Mouse (Mus musculus) kidney, postnatal 36 days (tissue): ENCODE measurements around the gene Pea15a.
A peak's percentile ranks its signal among the peaks of the same experiment; 100 is the strongest.

Experiments used
- DNase-seq, 2 experiments: peaks; one replicate each; pipeline ENCODE4 v3.0.0; 2021 to 2022; ENCODE audit warnings: mixed read lengths in 2 of 2

Pea15a gene

GRCm38 (mm10) chr1:172177791-172178190, 28.8 kb downstream of the Pea15a start:
- DNase-seq, result no peak

GRCm38 (mm10) chr1:172173181-172173580, 33.4 kb downstream of the Pea15a start:
- no peak for DNase-seq

GRCm38 (mm10) chr1:172172381-172172780, 34.2 kb downstream of the Pea15a start:
- DNase-seq, result no peak

- no peak for DNase-seq
These were observed 36.8 kb downstream of the Pea15a start for GRCm38 (mm10) chr1:172169809-172170208.

- peak; percentile 37 to 85 for DNase-seq
These were observed 38.7 kb downstream of the Pea15a start for GRCm38 (mm10) chr1:172167911-172168310.

- DNase-seq, result peak; percentile 67 to 72
These were observed 43.6 kb downstream of the Pea15a start for GRCm38 (mm10) chr1:172162959-172163358.

GRCm38 (mm10) chr1:172162009-172162408, 44.6 kb downstream of the Pea15a start:
- DNase-seq, result peak; percentile 54 to 55

GRCm38 (mm10) chr1:172160508-172160907, 46.1 kb downstream of the Pea15a start:
- DNase-seq, result no peak

GRCm38 (mm10) chr1:172159970-172160369, 46.6 kb downstream of the Pea15a start:
- DNase-seq, result no peak

GRCm38 (mm10) chr1:172155518-172155917, 51.1 kb downstream of the Pea15a start:
- no peak for DNase-seq

- DNase-seq, result no peak
These were observed 52.1 kb downstream of the Pea15a start for GRCm38 (mm10) chr1:172154536-172154935.

GRCm38 (mm10) chr1:172148955-172149815, 57.4 kb downstream of the Pea15a start:
- DNase-seq, result no peak

GRCm38 (mm10) chr1:172148279-172148954, 58.2 kb downstream of the Pea15a start:
- peak; percentile 46 to 71 for DNase-seq

GRCm38 (mm10) chr1:172147835-172148278, 58.7 kb downstream of the Pea15a start, which contains the start of gene Dcaf8:
Gene Dcaf8 (plus strand): TSS chr1:172148084.
- DNase-seq, result peak; percentile 98
